Mouse (Mus musculus): ENCODE data around the gene Mbtps1. TPM values are rescaled to one million over a fixed set of nuclear protein-coding genes. Genes with fewer than 3 reads are reported as not detected.
A peak's percentile ranks its signal among the peaks of the same experiment; 100 is the strongest.

Mbtps1 gene
- polyA plus RNA-seq, 1 experiment from 2014 or later, result 72.2 TPM

GRCm38 (mm10) chr8:119502111-119502510 is 56.4 kb downstream of the Mbtps1 start:
- H3K9me3 ChIP-seq, result no peaks in the 10 kb centered on the region
- H3K9ac ChIP-seq, result peak overlapping the region; percentile 28; the same call in 1 of the 2 replicates
- peaks cover 32% of the 10 kb centered on the region for H3K4me1 ChIP-seq
- WGBS, result 38% methylated on average over 4 of the region's 4 CpGs
- no peak for ATAC-seq (ENCODE audit: extremely low read depth, insufficient number of reproducible peaks, low FRiP score, low TSS enrichment)
- peaks cover 29% of the 10 kb centered on the region for H3K27me3 ChIP-seq (replicated peaks)
- H3K36me3 ChIP-seq, result peaks cover 12% of the 10 kb centered on the region
- H3K4me3 ChIP-seq, result no peak overlapping the region
- no peak overlapping the region for H3K4me2 ChIP-seq
- no peak overlapping the region for H3K27ac ChIP-seq (replicated peaks)

- H3K4me3 ChIP-seq, result no peak within 1 kb of the TSS
- no peak for ATAC-seq (ENCODE audit: extremely low read depth, insufficient number of reproducible peaks, low FRiP score, low TSS enrichment)
- H3K27me3 ChIP-seq (replicated peaks), result peaks cover 31% of the 10 kb centered on the region
- peaks cover 32% of the 10 kb centered on the region for H3K4me1 ChIP-seq
- H3K9me3 ChIP-seq, result no peaks in the 10 kb centered on the region
- H3K9ac ChIP-seq, result peak within 1 kb of the TSS; percentile 28; the same call in 1 of the 2 replicates
- H3K27ac ChIP-seq (replicated peaks), result no peak within 1 kb of the TSS
- no peak within 1 kb of the TSS for H3K4me2 ChIP-seq
- H3K36me3 ChIP-seq, result peaks cover 9% of the 10 kb centered on the region
- WGBS, result 58% methylated on average over 5 of the region's 5 CpGs
Measured at GRCm38 (mm10) chr8:119501598-119501997, 56.9 kb downstream of the Mbtps1 start, which contains the start of gene Slc38a8. Slc38a8 (minus strand) TSS chr8:119501698.

GRCm38 (mm10) chr8:119499836-119500235 is 58.7 kb downstream of the Mbtps1 start:
- WGBS, result 87% methylated on average over 2 of the region's 2 CpGs
- H3K4me3 ChIP-seq, result no peak overlapping the region
- H3K9ac ChIP-seq, result no peak overlapping the region
- H3K36me3 ChIP-seq, result no peaks in the 10 kb centered on the region
- peaks cover 20% of the 10 kb centered on the region for H3K4me1 ChIP-seq
- H3K9me3 ChIP-seq, result no peaks in the 10 kb centered on the region
- no peak for ATAC-seq (ENCODE audit: extremely low read depth, insufficient number of reproducible peaks, low FRiP score, low TSS enrichment)
- H3K27ac ChIP-seq (replicated peaks), result no peak overlapping the region
- no peak overlapping the region for H3K4me2 ChIP-seq
- peaks cover 39% of the 10 kb centered on the region for H3K27me3 ChIP-seq (replicated peaks)

- peaks cover 4% of the 10 kb centered on the region for H3K4me1 ChIP-seq
- no peak overlapping the region for H3K27ac ChIP-seq (replicated peaks)
- ATAC-seq (ENCODE audit: extremely low read depth, insufficient number of reproducible peaks, low FRiP score, low TSS enrichment), result no peak
- H3K27me3 ChIP-seq (replicated peaks), result peaks cover 49% of the 10 kb centered on the region
- no peaks in the 10 kb centered on the region for H3K36me3 ChIP-seq
- no peaks in the 10 kb centered on the region for H3K9me3 ChIP-seq
- no peak overlapping the region for H3K4me3 ChIP-seq
- WGBS, result 23% methylated on average over 6 of the region's 6 CpGs
- no peak overlapping the region for H3K9ac ChIP-seq
- H3K4me2 ChIP-seq, result no peak overlapping the region
Measured at GRCm38 (mm10) chr8:119496848-119497247, 61.7 kb downstream of the Mbtps1 start.

GRCm38 (mm10) chr8:119487093-119487492 is 71.4 kb downstream of the Mbtps1 start:
- Histone ChIP-seq H3K4me3 (no peak overlapping the region), H3K27me3 (replicated peaks) (peaks cover 5% of the 10 kb centered on the region; the same call in 1 of the 2 replicates), H3K36me3 (no peaks in the 10 kb centered on the region), H3K9me3 (no peaks in the 10 kb centered on the region), H3K4me2 (no peak overlapping the region), H3K4me1 (peaks cover 19% of the 10 kb centered on the region), H3K27ac (replicated peaks) (no peak overlapping the region), H3K9ac (no peak overlapping the region)
- no peak for ATAC-seq (ENCODE audit: extremely low read depth, insufficient number of reproducible peaks, low FRiP score, low TSS enrichment)
- WGBS, result 77% methylated on average over 7 of the region's 7 CpGs

- H3K9ac ChIP-seq, result no peak overlapping the region
- no peaks in the 10 kb centered on the region for H3K36me3 ChIP-seq
- WGBS, result 74% methylated on average over 11 of the region's 11 CpGs
- no peak overlapping the region for H3K4me3 ChIP-seq
- H3K4me1 ChIP-seq, result no peaks in the 10 kb centered on the region
- ATAC-seq (ENCODE audit: extremely low read depth, insufficient number of reproducible peaks, low FRiP score, low TSS enrichment), result no peak
- no peak overlapping the region for H3K27ac ChIP-seq (replicated peaks)
- no peaks in the 10 kb centered on the region; the same call in 1 of the 2 replicates for H3K27me3 ChIP-seq (replicated peaks)
- H3K4me2 ChIP-seq, result no peak overlapping the region
- no peaks in the 10 kb centered on the region for H3K9me3 ChIP-seq
Measured at GRCm38 (mm10) chr8:119484145-119484896, 74.2 kb downstream of the Mbtps1 start.

DNA sequence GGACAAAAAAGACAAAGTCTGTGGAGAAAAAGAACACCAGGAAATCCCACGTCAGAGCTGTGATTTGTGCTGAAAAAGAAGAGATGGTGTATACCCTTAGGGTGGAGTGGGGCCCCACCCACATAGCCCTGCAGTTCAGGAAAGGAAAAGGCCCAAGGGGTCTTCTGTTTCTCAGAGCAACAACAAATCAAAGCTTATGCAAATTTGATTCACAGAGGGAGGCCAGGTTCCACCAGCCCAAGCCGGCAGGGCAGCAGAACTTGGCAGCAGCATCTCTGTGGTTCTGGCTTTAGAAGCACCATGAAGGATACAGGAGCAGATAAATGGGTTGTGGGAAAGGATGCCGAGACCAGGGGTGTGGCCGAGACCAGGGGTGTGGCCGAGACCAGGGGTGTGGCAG is 79.9 kb downstream of the Mbtps1 start:
- Histone ChIP-seq H3K4me2 (no peak overlapping the region), H3K36me3 (no peaks in the 10 kb centered on the region), H3K27ac (replicated peaks) (no peak overlapping the region), H3K9ac (no peak overlapping the region), H3K4me3 (no peak overlapping the region), H3K9me3 (no peaks in the 10 kb centered on the region), H3K27me3 (replicated peaks) (peaks cover 4% of the 10 kb centered on the region; the same call in 1 of the 2 replicates), H3K4me1 (0 out of 2 replicates have a peak, but pooled peaks cover under 1% of the 10 kb centered on the region)
- 31% methylated on average over 5 of the region's 5 CpGs for WGBS
- no peak for ATAC-seq (ENCODE audit: extremely low read depth, insufficient number of reproducible peaks, low FRiP score, low TSS enrichment)

DNA sequence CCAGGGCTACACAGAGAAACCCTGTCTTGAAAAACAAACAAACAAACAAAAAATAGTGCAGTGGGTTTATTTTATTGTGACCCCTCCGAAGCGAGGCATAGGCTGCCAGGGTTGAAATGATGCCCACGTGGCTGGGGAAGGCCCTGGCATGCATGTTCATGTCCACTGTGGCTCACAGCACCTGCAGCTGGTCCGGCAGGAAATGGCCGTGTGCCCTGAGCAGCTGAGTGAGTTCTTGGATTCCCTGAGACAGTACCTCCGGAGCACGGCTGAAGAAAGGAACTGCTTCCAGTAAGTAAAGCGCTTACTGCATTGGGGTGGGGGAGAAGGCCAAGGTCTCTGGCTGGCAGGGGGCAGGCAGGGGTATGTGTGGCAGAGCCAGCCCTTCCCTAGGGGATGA is 90.4 kb downstream of the Mbtps1 start:
- Histone ChIP-seq H3K4me3 (no peak overlapping the region), H3K27me3 (replicated peaks) (peaks cover 74% of the 10 kb centered on the region), H3K27ac (replicated peaks) (no peak overlapping the region), H3K36me3 (no peaks in the 10 kb centered on the region), H3K4me2 (no peak overlapping the region), H3K4me1 (peaks cover 25% of the 10 kb centered on the region), H3K9ac (no peak overlapping the region), H3K9me3 (no peaks in the 10 kb centered on the region)
- no peak for ATAC-seq (ENCODE audit: extremely low read depth, insufficient number of reproducible peaks, low FRiP score, low TSS enrichment)
- WGBS, result 88% methylated on average over 8 of the region's 8 CpGs

DNA sequence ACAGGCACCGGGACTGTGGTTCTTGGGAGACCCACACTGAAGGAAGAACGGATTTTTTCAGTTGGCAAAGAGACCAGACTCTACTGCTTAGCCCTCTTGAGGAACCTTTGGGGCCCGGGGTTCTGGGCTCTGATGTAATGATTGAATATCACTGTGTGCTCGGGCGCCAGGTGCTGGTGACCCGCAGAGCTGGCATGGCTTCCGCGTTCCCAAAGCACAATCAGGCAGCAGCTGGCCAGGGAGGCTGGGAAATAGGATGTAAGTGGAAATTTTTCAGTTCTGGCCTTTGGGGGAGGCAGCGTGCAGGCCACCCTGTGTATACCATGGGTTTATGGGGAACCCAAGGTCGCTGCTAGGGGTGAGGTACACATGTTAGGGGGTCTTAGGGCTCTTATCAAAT is 91.7 kb downstream of the Mbtps1 start:
- H3K4me1 ChIP-seq, result peaks cover 25% of the 10 kb centered on the region
- H3K4me2 ChIP-seq, result no peak overlapping the region
- no peaks in the 10 kb centered on the region for H3K36me3 ChIP-seq
- H3K27ac ChIP-seq (replicated peaks), result no peak overlapping the region
- no peak for ATAC-seq (ENCODE audit: extremely low read depth, insufficient number of reproducible peaks, low FRiP score, low TSS enrichment)
- 67% methylated on average over 10 of the region's 10 CpGs for WGBS
- no peak overlapping the region for H3K9ac ChIP-seq
- H3K9me3 ChIP-seq, result no peaks in the 10 kb centered on the region
- H3K27me3 ChIP-seq (replicated peaks), result peaks cover 75% of the 10 kb centered on the region
- H3K4me3 ChIP-seq, result no peak overlapping the region

GRCm38 (mm10) chr8:119466105-119466504 is 92.4 kb downstream of the Mbtps1 start:
- 1% methylated on average over 18 of the region's 18 CpGs for WGBS
- H3K4me1 ChIP-seq, result peaks cover 25% of the 10 kb centered on the region
- peak; percentile 25; the same call in 1 of the 2 replicates for ATAC-seq (ENCODE audit: extremely low read depth, insufficient number of reproducible peaks, low FRiP score, low TSS enrichment)
- no peaks in the 10 kb centered on the region for H3K36me3 ChIP-seq
- no peak overlapping the region for H3K27ac ChIP-seq (replicated peaks)
- no peaks in the 10 kb centered on the region for H3K9me3 ChIP-seq
- H3K9ac ChIP-seq, result no peak overlapping the region
- H3K27me3 ChIP-seq (replicated peaks), result peaks cover 80% of the 10 kb centered on the region
- H3K4me3 ChIP-seq, result peak overlapping the region; percentile 25; the same call in 1 of the 2 replicates
- H3K4me2 ChIP-seq, result peak overlapping the region; percentile 61

- ATAC-seq (ENCODE audit: extremely low read depth, insufficient number of reproducible peaks, low FRiP score, low TSS enrichment), result no peak
- Histone ChIP-seq H3K27ac (replicated peaks) (no peak overlapping the region), H3K4me2 (no peak overlapping the region), H3K27me3 (replicated peaks) (peaks cover 72% of the 10 kb centered on the region), H3K4me3 (no peak overlapping the region), H3K36me3 (no peaks in the 10 kb centered on the region), H3K9ac (no peak overlapping the region), H3K9me3 (no peaks in the 10 kb centered on the region), H3K4me1 (peaks cover 33% of the 10 kb centered on the region)
- WGBS, result 44% methylated on average over 7 of the region's 7 CpGs
Measured at GRCm38 (mm10) chr8:119463709-119464108, 94.8 kb downstream of the Mbtps1 start.

DNA sequence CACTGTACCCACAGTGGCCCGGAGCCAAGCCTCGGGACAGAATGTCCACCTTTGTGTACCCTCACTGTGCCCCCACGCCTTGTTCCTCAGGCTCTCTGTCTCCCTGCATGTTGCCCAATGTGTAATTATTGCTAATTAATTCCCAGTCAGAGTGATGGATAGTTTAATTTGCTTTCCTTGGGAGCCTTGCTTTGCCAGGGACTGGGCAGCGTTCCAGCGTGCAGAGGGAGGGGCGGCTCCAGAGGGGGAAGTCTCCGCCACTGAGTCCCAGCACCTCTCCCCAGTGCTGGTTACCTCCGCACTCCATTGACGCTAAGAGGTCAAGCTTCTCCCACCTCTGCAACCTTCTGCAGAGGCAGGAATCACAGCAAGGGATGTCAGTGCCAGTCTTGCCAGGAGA is 97.2 kb downstream of the Mbtps1 start:
- no peak overlapping the region for H3K9ac ChIP-seq
- H3K27ac ChIP-seq (replicated peaks), result no peak overlapping the region
- ATAC-seq (ENCODE audit: extremely low read depth, insufficient number of reproducible peaks, low FRiP score, low TSS enrichment), result no peak
- H3K4me1 ChIP-seq, result peaks cover 34% of the 10 kb centered on the region
- no peak overlapping the region for H3K4me3 ChIP-seq
- no peaks in the 10 kb centered on the region for H3K36me3 ChIP-seq
- 74% methylated on average over 9 of the region's 9 CpGs for WGBS
- no peak overlapping the region for H3K4me2 ChIP-seq
- peaks cover 63% of the 10 kb centered on the region for H3K27me3 ChIP-seq (replicated peaks)
- no peaks in the 10 kb centered on the region for H3K9me3 ChIP-seq
